Mouse (Mus musculus) lung, adult 2 months (tissue): ENCODE results near the gene Glrp1.

Experiments
- CTCF ChIP-seq: fragments of 200-500 bp; IDR thresholded peaks from 2 replicates; pipeline ENCODE4 v1.5.1; 2011; ENCODE audit warnings: mild to moderate bottlenecking, low read length, control low read depth; ENCODE audit not compliant: insufficient read depth
- POLR2A ChIP-seq: fragments of 200-500 bp; IDR thresholded peaks from 2 replicates; pipeline ENCODE4 v1.6.1; 2011; ENCODE audit warnings: low read depth, mild to moderate bottlenecking, control low read depth, low read length, borderline replicate concordance; ENCODE audit errors: extremely low read depth

GRCm38 (mm10) chr1:88464109-88464905, 45.6 kb downstream of the Glrp1 start:
- TF ChIP-seq CTCF, result no peak
- no peak for TF ChIP-seq POLR2A
